Mouse (Mus musculus): ENCODE measurements around the gene Cd3eap.

Gene Cd3eap

DNA sequence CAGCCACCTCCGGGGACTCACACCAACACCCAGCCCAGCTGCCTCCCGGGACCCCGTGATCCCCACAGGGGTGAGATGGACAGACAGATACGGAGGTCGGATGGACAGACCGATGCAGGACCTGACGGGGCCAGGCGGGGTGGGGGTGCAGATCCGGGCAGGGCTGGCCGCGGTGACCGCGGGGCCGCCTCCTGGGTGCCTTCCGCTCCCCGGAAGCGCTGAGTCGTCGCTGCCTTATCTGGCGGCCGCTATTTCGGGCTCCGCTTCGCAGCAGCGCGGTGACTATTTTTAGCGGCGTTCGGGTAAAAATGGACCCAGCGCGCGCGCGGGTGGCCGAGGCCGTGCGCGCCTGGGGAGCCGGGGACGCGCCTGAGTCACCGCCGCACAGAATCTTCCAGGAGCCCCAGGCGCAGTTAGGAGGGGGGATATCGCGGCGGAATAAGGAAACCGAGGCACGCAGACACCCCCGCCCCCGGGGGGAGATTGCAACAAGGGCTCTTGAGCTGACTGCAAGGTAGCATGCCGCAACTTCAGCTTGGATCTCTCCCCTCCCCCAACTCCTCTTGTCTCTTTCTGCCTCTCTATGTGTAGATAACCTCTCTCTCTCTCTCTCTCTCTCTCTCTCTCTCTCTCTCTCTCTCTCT lies 26.5 kb downstream of the Cd3eap start:
- DNase-seq (ENCODE audit: low spot score in 2 of 2), result peak; percentile 89 to 92

DNA sequence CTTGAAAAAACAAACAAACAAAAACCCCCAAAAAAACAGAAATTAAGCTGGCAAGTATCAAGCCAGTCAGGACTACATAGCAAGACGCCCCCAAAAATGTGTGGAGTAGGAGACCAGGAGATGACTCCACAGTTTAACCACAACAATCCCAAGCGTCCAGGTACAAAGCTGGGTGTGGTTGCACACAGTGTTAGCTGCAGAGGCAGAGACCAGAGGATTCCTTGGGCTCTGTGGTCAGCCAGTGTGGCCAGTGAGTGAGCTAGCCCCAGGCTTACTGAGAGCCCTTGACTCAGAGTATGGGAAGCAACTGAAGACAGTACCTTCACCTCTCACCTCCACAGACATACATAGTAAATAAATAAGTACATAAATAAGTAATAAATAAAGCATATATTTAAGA lies 27.4 kb downstream of the Cd3eap start:
- DNase-seq (ENCODE audit: low spot score in 2 of 2), result no peak

DNA sequence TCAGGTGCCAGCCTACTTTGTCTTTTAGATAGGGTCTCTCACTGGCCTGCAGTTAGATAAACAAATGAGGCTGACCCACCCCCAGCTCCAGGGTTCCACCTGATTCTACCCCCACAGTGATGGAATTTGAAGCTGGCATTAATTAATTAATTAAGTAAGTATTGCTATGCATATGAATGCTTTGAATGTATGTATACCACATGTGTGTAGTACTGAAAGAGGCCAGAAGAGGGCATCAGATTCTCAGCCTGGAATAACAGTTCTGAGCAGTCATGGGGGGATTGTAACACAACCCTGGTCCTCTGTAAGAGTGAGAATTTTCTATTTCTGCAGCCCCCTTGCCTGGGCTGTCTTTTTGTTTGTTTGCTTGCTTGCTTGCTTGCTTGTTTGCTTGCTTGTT lies 30.9 kb downstream of the Cd3eap start:
- DNase-seq (ENCODE audit: low spot score in 2 of 2), result no peak

DNA sequence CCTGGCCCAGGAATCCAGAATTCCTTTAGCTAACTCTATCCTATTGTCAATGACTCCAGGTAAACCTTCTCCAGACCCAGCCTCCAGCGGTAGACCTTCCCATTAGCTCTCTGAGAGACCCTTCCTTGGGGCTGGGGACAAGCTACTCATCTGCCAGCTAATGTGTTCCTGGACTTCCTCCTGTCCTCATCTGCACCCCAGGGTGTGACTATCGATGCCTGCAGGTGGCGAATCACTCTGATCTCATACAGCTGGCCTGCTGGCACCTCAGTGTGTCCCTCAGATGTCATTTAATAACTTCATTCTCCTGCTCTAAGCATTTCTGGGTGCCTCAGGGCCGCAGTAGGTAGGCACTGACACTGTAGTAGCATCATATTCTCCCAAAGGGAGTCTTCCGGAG lies 31.5 kb downstream of the Cd3eap start:
- DNase-seq (ENCODE audit: low spot score in 2 of 2), result no peak

DNA sequence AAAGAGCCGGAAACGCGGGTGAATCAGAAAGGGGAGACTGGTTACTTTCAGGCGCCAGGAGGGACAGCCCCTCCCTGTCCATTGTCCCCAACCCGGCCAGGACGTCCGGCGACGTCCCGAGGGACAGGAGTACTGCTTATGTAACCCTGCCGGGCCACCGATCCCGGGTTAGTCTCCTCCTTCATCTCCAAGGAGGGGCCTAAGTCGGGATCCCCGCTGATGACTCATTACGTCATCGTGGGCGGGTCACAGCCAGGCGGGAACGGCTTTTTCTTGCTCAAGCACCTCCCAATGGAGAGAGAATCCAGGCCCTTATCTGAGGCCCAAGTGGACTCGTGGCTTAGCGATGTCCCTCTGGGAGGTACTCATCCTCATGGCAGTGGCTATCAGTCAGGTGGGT lies 32.2 kb downstream of the Cd3eap start:
- DNase-seq (ENCODE audit: low spot score in 2 of 2), result peak; percentile 88 to 89

DNA sequence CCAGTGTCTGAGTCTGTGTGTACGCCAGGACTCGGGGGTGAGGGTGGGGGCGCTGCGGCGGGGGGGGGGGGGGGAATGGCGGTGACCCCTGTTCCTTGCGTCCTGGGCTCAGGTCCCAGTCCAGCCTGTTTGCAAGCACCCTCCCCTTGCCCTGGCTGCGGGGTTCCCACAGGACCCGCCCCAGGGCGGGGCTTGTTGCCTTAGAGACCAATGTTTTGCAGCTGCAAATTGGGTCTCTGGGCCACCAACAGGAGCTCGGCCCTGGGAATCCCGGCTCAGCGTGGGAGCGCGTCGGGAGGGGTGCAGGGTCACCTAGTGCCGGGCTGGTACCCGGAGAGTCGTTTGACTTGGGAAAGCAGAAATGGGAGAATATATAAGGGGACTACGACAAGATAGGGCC lies 32.9 kb downstream of the Cd3eap start:
- DNase-seq (ENCODE audit: low spot score in 2 of 2), result peak; percentile 70 to 79

DNA sequence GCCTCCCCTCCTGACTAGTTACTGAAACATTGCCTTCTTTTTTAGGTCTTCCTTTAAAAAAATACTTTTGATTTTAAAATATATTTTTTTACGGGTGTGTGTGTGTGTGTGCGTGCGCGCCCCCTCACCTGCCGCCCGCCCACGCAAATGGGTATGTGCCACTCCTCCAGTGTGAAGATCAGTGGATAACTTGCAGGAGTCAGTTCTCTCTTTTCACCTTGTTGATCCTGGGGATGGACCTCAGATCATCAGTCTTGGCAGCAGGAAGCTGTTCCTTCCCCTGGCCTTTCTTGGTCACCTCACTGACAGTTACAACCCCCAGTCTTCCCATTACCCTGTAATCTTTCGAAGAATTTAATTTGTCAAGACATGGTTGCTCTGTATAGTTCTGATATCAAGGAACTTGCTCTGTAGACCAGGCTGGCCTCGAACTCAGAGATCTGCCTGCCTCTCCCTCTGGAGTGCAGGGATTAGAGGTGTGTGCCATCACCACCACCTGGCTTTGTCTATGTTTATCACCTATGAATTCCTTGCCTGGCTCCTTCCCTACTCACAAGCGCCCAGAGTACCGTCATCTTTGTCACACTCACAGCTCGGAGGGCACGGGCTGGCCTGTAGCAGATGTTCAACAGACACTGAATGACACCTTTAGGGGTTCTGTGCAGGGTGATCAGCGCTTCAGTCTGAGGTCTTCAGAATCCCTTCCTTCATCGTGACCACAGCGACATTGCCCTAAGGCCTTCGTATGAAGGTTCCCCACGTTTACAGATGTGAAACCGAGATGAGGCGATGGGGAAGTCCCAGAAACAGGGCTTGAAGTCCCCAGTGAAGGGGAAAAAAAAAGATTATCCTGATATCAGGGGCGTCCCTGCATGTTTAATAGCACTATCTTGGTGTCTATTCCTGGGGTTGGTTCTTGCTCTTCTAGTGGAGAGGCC lies 33.8 kb downstream of the Cd3eap start:
- DNase-seq (ENCODE audit: low spot score in 2 of 2), result no peak

DNA sequence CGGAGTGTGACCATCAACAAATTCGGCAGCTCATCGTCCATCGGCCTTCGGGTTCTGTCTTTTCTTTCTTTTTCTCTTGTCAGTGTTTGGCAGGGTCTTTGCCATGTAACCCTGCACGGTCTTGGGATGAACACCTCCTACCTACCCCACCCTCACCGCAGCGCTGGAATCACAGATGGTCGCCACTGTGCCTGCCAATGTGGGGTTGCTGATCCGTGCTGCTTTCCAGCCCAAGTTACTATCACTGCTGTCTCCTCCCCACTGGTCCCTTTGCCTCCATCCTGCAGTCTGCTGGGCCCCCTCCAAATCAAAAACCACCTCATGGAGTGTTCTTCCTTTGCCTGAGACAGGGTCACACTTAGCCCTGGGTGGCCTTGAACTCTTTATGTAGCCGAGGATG lies 35.1 kb downstream of the Cd3eap start:
- DNase-seq (ENCODE audit: low spot score in 2 of 2), result no peak

DNA sequence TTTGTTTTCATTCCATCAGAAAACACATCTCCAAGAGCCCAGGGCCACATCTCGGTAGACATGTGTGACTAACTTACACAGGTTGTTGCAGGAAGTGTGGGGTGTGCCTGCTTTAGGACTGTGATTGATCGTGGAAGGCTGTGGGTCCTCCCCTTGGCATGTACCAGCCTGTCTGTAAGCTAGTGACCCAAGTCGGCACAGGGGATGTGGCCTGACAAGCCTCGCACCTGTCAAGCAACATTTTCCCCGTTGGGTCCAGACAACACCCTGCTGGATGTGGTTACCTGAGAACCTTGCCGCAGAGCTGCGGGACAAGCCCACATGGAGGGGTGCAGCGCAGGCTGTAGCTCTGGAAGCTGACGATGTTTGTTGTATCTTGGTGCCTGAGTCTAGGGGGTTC lies 36.8 kb downstream of the Cd3eap start:
- no peak for DNase-seq (ENCODE audit: low spot score in 2 of 2)

DNA sequence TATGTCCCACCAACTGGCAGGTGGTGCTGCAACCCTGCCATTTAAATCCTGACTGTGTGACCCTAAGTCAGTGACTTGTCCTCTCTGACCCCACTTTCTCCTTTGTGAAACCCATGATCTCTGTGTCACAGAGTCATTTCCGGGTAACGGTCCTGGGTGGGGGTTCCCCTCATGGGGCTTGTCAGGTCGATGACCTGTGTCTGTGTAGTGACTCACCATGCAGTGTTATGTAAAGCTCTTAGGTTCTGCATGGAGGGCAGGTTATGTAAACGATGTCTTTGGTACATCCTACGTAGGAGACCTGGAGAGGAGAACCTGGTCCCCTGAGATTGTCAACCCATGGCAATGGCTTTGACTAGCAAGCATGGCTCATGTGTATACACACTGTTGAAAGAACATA lies 37.8 kb downstream of the Cd3eap start:
- DNase-seq (ENCODE audit: low spot score in 2 of 2), result no peak

DNA sequence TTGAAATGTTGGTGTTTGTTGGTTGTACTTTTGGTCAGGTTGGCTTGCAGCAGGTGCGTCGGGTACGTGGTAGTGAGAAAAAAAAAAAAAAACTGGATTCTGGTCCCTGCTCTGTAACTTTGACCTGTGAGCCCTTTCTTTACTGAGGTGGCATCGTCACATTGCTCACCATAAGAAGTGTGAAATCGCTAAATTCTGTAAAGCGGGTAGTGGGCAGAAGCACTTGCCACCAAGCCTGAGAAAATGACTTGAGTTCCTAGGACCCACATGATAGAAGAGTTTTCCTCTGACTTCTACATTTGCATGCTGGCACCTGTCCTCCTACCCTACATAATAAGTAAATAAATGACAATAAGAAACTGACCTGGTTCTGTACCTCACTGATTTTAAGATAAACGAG lies 38.6 kb downstream of the Cd3eap start:
- DNase-seq (ENCODE audit: low spot score in 2 of 2), result no peak

DNA sequence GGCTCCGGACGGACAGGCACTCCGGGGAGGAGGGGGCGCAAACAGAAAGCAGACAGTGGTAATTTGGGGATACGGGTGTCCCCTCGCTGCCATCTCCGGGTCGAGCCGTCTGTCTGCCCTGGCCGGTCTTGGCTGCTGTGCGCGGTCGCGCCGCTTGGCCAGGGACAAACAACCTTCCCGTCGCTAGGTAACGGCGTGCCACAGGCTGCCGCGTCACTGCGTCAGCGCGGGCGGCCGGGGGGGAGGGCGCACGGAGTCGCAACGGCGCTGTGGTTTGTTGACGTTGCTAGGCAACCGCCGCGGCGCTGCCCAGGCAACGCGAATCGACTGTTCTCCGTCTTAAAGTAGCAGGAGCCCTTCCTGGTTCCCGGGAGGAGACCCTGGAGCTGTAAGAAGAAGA lies 39.4 kb downstream of the Cd3eap start:
- DNase-seq (ENCODE audit: low spot score in 2 of 2), result peak; percentile 94 to 96

DNA sequence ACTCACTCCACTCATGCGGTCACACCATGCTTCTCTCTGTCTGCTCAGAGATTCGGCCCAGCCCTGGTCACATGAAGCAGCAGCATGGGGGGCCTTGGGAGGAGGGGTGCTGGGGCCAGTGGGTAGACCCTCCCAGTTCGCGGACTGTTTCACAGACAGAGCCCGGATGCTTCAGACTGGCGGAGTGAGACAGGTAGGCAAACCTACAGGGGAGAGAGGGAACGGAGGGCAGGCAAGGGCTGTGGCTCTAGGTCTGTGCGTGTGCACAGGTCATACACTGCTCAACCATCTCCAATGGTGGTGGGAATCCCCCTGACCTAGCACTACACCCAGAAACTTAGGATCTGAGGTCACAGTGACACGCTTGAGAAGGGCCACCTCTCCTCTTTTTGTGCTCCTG lies 39.8 kb downstream of the Cd3eap start:
- no peak for DNase-seq (ENCODE audit: low spot score in 2 of 2)

DNA sequence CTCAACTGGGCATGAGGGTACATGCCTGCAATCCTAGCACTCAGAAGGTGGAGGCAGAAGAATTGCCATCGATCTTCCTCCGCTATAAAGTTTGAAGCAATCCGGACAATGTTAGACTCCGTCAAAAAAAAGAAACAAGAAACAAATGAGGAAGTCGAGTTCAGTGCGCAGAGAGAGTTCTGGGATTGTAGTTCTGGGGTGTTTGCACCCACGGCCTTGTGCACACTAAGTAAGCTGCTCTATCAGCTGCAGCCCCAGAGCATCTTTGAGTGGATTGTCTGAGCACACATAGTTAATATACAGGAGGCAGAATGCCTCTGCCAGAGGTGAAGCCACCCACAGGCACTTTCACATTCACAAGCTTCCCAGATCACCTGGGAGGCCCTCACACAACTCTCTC lies 40.6 kb downstream of the Cd3eap start:
- no peak for DNase-seq (ENCODE audit: low spot score in 2 of 2)

DNA sequence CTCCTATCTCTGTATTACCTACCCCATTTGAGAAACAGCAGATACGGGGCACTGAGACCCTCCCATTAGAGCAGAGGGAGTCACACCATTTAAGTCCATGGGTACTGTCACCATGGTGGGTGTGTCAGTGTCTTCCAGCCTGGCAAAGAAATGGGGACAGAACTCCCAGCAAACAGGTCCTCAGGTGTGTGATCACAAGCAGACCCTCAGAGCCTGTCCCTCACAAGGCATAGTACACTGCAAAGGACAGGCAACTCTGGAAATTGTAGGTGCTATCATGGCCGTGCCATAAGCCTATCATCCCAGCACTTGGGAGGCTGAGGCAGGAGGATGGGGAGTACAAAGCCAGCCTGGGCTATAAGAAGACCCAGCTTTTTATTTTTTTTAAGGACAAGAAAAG lies 41.1 kb downstream of the Cd3eap start:
- no peak for DNase-seq (ENCODE audit: low spot score in 2 of 2)

DNA sequence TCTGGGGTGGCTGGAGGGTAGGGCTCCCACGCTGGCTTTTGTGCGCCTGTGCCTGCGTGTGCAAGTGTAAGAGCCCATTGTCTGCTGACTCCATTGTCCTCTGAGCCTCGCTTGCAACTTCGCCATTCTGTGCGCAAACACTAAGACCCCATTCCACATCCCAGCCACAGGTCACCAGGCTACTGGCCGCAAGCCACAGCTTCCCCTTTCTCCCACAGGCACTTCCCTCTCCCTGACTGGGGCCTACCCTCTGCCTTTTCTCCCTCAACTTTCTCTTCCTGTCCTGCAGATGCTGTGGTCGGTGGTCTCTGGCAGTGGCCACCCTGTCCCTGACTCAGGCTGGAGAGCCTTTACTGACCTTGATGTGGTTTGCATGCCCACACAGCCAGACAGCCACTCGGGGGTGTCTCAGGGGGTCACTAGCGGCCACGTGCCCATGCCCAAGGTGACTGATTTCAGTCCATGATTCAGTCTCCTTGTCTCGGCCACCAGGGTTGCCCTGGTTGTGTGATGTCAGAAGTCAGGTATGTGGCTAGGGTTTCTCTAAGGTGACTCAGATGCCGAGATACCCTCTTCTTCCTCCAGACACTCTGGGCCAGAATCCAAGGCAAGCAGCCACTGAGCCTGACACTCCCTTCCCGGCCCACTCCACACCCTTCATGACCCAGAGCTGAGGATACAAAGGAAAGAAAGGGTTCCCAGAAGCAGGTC lies 42.7 kb downstream of the Cd3eap start:
- DNase-seq (ENCODE audit: low spot score in 2 of 2), result no peak

DNA sequence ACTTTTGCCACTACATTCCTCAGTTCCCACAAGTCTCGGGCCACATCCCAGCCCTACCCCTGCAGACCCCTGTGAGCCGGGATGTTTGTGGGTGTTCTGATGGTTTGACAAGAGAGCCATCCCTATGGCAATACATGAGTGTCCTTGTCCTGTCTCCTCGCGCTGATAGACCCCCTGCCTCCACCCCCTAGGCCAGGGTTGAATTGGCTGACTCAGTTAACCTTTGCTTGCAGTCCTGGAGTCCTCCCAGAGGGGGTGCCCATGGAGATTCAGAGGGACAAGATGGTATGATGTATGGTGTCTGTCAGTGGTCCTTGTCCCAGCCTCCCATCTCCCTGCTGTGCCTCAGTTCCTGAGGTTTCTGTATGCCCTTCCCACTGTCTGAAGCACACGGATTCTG lies 45.2 kb downstream of the Cd3eap start:
- DNase-seq (ENCODE audit: low spot score in 2 of 2), result no peak

DNA sequence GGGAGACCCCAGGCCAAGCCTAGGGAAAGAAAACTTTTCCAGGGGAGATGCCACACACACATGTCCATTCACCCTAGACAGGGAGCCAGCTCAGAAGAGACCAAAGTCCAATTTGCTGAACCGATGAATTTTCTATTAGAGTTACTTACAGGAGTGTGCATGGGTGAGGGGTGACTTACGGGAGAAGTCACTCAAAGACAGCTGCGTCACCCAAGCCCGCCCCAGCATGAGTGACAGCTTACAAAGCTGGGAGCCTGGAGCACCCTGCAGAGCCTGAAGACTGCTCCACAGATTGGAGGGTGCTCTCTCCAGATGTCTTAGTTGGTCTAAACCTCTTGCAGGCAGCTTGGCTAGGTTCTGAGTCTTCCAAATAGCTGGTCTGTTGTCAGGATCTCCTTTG lies 47.3 kb downstream of the Cd3eap start:
- no peak for DNase-seq (ENCODE audit: low spot score in 2 of 2)

DNA sequence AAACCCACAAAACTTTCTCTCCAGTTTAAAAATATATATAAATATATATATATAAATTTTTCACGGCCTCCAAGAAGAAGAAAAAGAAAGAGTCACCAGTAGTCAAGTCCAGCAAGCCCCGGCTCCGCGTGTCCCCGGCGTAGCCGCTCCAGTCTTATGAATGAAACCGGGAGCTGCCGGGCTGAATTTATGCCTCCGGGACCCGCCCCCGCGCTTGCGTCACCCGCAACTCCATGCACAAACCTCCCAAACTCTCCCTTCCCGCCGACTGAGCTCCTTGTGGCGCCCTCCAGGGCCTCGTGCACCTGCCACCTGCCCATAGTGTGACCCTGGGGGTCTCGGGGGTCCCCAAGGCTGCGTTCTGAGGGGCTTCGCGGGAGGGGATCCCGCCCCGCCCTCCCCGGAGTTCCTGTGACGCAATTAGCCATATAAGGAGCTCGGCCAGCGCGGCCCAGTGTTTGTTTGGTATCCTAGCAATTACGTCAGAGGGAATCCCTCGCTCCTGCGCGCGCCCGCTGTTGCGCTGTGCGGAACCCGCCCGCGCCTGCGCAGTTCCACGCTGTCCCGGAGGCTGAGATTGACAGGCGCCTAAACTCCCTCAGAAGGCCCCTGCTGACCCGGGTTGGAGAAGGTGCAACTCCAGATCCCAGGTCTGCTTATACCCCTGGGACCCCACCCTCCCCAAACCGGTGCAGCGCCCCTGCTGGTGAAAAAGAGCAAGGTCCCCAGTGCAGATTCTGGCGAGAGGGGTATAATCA lies 49.2 kb downstream of the Cd3eap start, which contains the start of gene Fosb:
TSS of gene Fosb (minus strand) at position 168 of the 758 bp plus-strand sequence.
- peak; percentile 95 to 97 for DNase-seq (ENCODE audit: low spot score in 2 of 2)

DNA sequence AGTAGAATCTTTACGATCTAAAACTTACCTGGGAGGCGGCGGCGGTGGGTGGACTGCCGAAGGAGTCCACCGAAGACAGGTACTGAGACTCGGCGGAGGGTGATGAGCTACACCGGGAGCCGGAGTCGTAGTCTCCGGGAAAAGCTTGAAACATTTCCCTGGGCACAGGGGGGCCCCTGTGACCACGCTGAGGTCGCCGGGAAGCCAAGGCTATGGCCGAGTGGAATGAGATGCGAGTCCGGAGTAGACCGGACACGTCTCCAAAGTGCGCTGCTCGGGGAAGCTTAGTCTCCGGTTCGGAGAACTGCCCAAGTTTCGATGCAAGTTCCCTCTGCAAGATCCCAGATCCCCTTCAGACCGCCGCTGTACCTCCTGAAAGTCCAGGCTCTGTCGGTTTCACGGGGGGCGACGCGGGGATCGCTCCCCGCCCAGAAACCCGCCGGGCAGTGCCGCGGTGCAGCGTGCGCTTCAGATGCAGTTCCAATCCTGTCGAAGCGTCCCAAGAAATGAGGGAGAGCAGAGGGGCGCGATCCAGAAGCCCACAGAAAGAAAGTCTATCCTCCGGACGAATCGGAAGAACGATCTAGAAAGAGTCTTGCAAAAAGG lies 49.9 kb downstream of the Cd3eap start:
- DNase-seq (ENCODE audit: low spot score in 2 of 2), result no peak

All from right cerebral cortex, adult 2 months (tissue).